Mouse (Mus musculus) cerebellum, postnatal 4 days (tissue): ENCODE measurements at regions not wholly inside any gene's neighbourhood (a gene's known extent, or its start where the extent isn't known, plus 50 kb on each side); places are given as distances from the start of the nearest gene placed in this dataset.
A peak's percentile ranks its signal among the peaks of the same experiment; 100 is the strongest.

Experiments used
- DNase-seq, 2 experiments: peaks; one replicate each; pipeline ENCODE4 v3.0.0; 2022; ENCODE audit warnings: low spot score in 2 of 2, mixed read lengths in 1 of 2

DNA sequence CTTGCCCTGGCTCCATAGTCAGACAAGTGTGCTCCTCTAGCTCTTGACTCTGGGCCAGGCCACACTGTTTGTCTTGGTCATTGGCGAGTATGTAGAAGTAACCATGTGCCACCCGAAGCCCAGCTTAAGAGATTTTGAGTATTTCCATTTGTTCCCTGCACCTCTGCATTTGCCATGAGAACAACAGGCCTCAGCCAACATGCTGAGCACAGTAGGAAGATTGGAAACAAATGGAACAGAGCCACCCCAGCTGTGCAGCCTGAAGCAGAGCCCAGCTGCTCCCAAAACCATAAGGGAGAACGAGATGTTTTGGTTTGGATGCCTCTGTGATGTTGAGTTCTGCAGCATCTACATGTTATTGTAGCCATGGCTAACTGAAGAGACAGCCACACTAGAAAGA, 433.1 kb upstream of the Gm6657 start:
- DNase-seq, result no peak

- no peak for DNase-seq
Measured at GRCm38 (mm10) chr12:77776011-77776546, 418.0 kb upstream of the Gm6657 start.

DNA sequence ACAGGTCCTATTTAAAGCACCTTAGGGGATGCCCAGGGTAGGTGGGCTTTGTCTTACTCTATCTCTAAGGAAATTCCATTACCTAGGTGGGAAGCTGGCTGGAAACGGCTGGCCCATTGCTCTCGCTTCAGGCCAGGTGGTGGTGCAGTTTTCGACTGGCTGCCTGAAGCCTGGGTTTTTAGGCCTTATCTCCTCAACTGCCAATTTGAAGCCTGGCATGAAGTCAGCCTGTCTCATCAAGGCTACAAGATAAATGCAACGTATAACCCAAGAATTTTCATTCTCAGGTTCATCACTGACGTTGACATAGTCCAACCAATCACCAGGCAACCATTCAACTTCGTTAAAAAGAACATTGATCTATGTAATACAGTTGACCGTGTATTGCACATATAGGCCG, 417.3 kb upstream of the Gm6657 start:
- DNase-seq, result no peak

- DNase-seq, result peak; percentile 96 to 99
Measured at GRCm38 (mm10) chr12:77780885-77781698, 412.9 kb upstream of the Gm6657 start.

- DNase-seq, result no peak
Measured at GRCm38 (mm10) chr12:77783909-77784308, 410.1 kb upstream of the Gm6657 start.

DNA sequence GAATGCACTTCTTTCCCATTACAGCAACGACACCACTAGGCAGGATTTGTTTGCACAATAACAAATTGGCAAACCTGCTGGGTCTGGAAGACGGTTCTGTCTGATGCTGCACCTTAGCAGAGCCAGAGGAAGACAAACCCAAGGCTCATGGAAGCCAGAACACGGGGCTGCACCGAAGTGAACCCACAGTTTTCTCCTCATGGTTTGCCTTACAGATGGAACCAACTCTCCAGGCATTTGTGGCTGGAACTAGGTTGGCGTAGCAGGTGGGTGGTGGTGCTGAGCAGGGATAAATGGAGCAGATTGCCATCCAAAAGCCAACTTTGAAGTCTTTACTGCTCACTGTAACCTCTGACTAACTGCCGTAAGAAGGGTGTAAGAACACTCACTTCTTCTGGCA, 408.4 kb upstream of the Gm6657 start:
- no peak for DNase-seq

DNA sequence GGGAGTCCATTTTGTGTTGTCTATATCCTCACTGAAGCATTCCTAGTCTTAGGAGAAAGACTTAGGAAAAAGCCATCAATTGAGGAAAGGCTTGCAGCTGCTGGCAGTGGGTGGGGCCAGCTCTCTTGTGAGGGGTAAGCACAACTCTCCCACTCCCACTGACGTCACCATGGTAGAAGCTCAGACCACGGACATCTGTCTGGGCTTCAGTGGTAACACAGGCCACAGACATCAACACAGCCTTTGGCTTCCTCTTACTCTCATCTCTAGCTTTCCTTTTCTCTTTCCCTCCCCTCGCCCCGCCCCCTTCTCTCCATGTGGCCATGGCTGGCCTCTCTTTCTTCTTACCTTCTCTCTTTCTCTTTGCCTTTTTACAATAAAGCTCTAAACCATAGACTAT, 407.4 kb upstream of the Gm6657 start:
- no peak for DNase-seq

DNA sequence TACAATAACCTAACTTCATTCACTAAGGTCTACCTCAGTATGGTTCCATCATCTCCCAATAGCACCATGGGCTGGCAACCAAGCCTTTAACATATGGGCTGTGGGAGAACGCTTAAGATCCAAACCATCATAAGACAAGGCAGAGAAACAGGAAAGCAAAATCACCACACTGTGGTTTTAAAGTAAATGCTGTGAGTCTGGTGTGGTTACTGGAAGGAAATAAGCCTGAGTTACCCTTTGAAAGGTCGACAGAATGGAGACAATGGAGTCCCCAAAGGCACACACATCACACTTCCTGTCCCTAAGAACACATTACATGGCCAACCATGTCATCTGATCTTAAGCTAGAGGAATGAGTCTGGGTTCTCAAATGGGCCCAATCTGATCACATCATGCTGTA, 405.8 kb upstream of the Gm6657 start:
- no peak for DNase-seq

DNA sequence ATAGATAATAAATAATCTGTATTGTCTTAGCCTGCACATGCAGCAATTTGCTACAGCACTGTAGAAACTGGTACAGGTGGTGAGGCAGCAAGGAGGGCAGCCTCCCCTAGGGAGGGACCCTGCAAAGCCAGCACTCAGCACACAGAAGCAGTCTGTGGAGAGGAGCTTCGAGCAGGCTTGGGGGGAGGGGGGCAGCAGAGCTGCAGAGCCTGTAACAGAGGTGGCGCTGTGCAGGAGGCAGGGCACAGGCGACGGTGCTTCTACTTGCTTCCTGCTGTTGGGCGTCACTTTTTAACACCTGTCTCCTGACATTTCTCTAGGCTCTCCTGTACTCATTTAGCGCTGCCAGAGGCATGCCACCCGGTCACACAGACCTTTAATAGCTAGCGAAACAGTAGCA, 404.6 kb upstream of the Gm6657 start:
- no peak for DNase-seq

GRCm38 (mm10) chr12:77789871-77790270, 404.2 kb upstream of the Gm6657 start:
- no peak for DNase-seq

- peak in 1 of 2 experiments; percentile 76 for DNase-seq
Measured at GRCm38 (mm10) chr12:77790891-77791672, 403.0 kb upstream of the Gm6657 start.

DNA sequence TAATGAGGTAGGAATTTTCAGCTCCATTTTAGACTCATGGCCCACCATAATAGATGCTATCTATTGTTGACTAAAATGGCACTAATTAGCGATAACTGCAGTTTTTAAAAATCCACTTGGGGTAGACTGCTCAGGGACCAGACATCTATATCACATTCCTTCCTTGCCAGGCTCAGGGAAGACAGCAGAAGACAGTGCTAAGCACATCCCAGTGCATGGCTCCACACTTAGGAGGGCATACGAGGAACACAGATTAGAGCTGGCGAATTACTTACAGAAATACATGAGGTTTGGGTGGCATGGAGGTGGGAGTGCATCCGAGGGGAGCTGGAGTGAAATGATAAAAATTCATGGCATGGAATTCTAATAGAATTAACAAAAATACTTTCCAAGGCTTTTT, 395.5 kb upstream of the Gm6657 start:
- no peak for DNase-seq

GRCm38 (mm10) chr12:77799134-77799770, 394.8 kb upstream of the Gm6657 start:
- no peak for DNase-seq

- no peak for DNase-seq
Measured at GRCm38 (mm10) chr12:77807674-77808073, 386.4 kb upstream of the Gm6657 start.

GRCm38 (mm10) chr12:77811276-77811675, 382.8 kb upstream of the Gm6657 start:
- DNase-seq, result peak in 1 of 2 experiments; percentile 41

DNA sequence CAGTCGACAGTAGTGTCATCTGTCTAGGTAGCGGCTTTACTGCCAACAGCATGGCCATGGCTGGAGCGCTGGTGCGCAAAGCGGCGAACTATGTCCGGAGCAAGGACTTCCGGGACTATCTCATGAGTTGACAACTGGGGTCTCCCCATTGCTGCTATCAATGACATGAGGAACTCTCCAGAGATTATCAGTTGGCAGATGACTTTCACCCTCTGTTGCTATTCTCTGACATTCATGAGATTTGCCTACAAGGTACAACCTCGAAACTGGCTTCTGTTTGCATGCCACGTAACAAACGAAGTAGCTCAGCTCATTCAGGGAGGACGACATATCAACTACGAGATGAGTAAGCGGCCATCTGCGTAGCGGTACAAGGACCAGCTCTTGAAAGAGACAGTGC, 374.6 kb upstream of the Gm6657 start:
- no peak for DNase-seq

GRCm38 (mm10) chr12:77823381-77824030, 370.5 kb upstream of the Gm6657 start:
- DNase-seq, result no peak

DNA sequence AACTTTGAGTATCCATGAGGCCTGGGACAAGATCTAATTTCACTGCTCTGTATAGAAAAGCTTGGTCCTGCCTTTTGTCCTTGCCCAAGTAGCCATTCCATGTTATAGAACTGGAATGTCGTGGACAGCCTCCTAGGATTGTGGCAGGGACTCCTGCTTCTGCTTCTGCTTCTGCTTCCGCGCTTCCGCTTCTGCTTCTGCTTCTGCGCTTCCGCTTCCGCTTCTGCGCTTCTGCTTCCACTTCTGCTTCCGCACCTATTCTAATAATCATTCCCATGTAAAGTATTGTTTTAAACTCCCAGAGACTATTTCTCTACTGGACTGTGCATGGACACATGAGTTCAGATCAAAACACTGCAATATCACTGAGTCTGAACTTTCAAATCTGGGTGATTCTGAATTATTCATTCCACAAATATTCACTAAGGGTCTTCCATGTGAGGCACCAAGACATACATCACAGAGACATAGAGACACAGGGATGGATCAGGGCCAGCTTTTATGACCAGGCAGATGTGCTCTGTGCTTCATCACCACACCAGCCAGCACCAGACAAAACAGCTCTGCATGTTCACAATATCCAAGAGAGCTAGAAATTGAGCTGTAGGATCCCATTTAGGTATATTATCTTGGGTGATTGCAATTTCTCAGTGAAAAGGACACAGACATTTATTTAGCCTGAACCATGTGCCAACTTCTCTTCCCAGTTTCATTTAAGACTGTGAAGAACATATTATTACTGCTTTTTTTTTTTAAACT, 360.5 kb upstream of the Gm6657 start:
- no peak for DNase-seq

GRCm38 (mm10) chr12:77834891-77835290, 359.2 kb upstream of the Gm6657 start:
- no peak for DNase-seq

GRCm38 (mm10) chr12:77836231-77836630, 357.8 kb upstream of the Gm6657 start:
- DNase-seq, result no peak

DNA sequence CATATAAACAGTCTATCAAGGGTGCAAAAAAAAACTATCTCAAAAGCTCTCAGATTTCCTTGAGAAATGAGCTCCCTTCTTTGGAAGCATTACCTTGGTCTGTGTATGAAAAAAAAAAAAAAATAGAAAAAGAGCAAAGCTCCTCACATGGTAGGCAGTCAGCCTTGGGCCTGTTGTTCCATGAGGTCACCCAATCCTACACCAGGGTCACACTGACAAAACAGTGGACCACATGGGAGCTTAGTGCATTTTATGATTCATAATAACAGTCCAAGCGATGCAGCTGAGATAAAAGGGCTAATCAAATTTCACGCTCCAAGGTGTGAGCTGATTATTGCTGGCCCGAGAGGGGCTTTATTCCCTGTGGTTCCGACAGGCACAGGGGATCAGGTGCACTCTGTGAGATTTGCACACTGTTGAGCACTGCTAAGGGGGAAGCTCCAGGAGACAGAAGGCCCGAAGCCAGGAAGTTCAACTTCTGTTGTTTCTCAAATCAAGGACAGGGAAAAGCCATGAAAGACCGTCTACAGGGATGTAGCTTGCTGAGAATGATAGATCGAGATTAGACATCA, 352.1 kb upstream of the Gm6657 start:
- DNase-seq, result no peak
